Mouse (Mus musculus) CD4-positive naive resting alpha-beta T cell, adult 76 days (primary cell): ENCODE data around the gene Olfr1197. TPM values are rescaled to one million over a fixed set of nuclear protein-coding genes. Genes with fewer than 3 reads are reported as not detected.

Experiments used
- total RNA-seq: library from RNA; stranded (reverse); gene quantifications from one replicate; pipeline ENCODE4 v1.2.4, GENCODE M21; 2023

Gene Olfr1197
- total RNA-seq, result not detected

GRCm38 (mm10) chr2:88732266-88732665 is at the start of gene Olfr1197:
Gene Olfr1197 (minus strand): TSS chr2:88732366.

GRCm38 (mm10) chr2:88770388-88770787 is 38.2 kb upstream of the Olfr1197 start, which contains the start of gene Olfr1200:
Gene Olfr1200 (minus strand): TSS chr2:88770488.

GRCm38 (mm10) chr2:88760369-88760768 is 28.2 kb upstream of the Olfr1197 start, which contains the start of gene Olfr1199:
Gene Olfr1199 (minus strand): TSS chr2:88760469.

GRCm38 (mm10) chr2:88751270-88751669 is 19.1 kb upstream of the Olfr1197 start, which contains the start of gene Olfr1198:
Gene Olfr1198 (minus strand): TSS chr2:88751370.

GRCm38 (mm10) chr2:88704497-88704896 is 27.7 kb downstream of the Olfr1197 start, which contains the start of gene Olfr1196:
Gene Olfr1196 (minus strand): TSS chr2:88704597.

GRCm38 (mm10) chr2:88689087-88689486 is 43.1 kb downstream of the Olfr1197 start, which contains the start of gene Olfr1195:
Gene Olfr1195 (minus strand): TSS chr2:88689187.

Other genes with a start within 250 kb of the Olfr1197 start
- gene Olfr1184, start 248.8 kb downstream of the Olfr1197 start, total RNA-seq, result not detected
- not detected for gene Olfr1185-ps1, start 239.0 kb downstream of the Olfr1197 start, total RNA-seq
- gene Olfr1186, start 213.8 kb downstream of the Olfr1197 start, total RNA-seq, result not detected
- not detected for gene Olfr1188, start 175.4 kb downstream of the Olfr1197 start, total RNA-seq
- gene Olfr1189, start 145.9 kb downstream of the Olfr1197 start, total RNA-seq, result not detected
- gene Olfr1191-ps1, start 91.8 kb downstream of the Olfr1197 start, total RNA-seq, result not detected
- gene Olfr1192-ps1, start 83.9 kb downstream of the Olfr1197 start, total RNA-seq, result not detected
- gene Olfr1193, start 56.7 kb downstream of the Olfr1197 start, total RNA-seq, result not detected
- not detected for gene Olfr1195, start 43.2 kb downstream of the Olfr1197 start, total RNA-seq
- not detected for gene Olfr1196, start 27.8 kb downstream of the Olfr1197 start, total RNA-seq
- not detected for gene Olfr1198, start 19.0 kb upstream of the Olfr1197 start, total RNA-seq
- gene Olfr1199, start 28.1 kb upstream of the Olfr1197 start, total RNA-seq, result not detected
- gene Olfr1200, start 38.1 kb upstream of the Olfr1197 start, total RNA-seq, result not detected
- not detected for gene Olfr1201, start 60.7 kb upstream of the Olfr1197 start, total RNA-seq
- not detected for gene Olfr1202, start 82.1 kb upstream of the Olfr1197 start, total RNA-seq
- gene Olfr1205, start 97.4 kb upstream of the Olfr1197 start, total RNA-seq, result not detected
- not detected for gene Olfr1204, start 116.9 kb upstream of the Olfr1197 start, total RNA-seq
- gene Olfr1206, start 130.9 kb upstream of the Olfr1197 start, total RNA-seq, result not detected
- not detected for gene Olfr1208, start 169.9 kb upstream of the Olfr1197 start, total RNA-seq
- not detected for gene Olfr1209, start 182.8 kb upstream of the Olfr1197 start, total RNA-seq
- not detected for gene Olfr1211, start 205.7 kb upstream of the Olfr1197 start, total RNA-seq
- not detected for gene Olfr1212, start 221.6 kb upstream of the Olfr1197 start, total RNA-seq
- gene Gm13762, start 247.9 kb upstream of the Olfr1197 start, total RNA-seq, result not detected